ENCODE assay signal across 15 mouse cellular contexts in genomic region chr5:110826781-110827495, GRCm38 (mm10). TPM values are rescaled to one million over a fixed set of nuclear protein-coding genes. Genes with fewer than 3 reads are reported as not detected.
A peak's percentile ranks its signal among the peaks of the same experiment; 100 is the strongest.
DNase-seq lines count a peak whose midpoint lies in the region; ATAC-seq lines count a peak whose summit lies in the region.
"Had no signal": no experiment of that assay in that cellular context is flagged by ENCODE, and none has a peak within 500 bp of the region (broad histone marks: within the 10 kb centered on the region; RNA-seq: fewer than 3 reads in every experiment).

No protein-coding gene starts in this region.

- no peak overlapping the region for H3K4me3 ChIP-seq in stomach, embryonic 16.5 days (replicated peaks; ENCODE audit: low read length)
- H3K4me3 ChIP-seq in forebrain, embryonic 13.5 days = no peak overlapping the region
- H3K4me3 ChIP-seq: forebrain, embryonic 10.5 days; heart, adult 2 months; layer of hippocampus, adult 2 months; lung, embryonic 15.5 days; neural tube, embryonic 12.5 days had no signal

- WGBS in stomach, embryonic 16.5 days = 58% methylated on average over 8 of the region's 8 CpGs
- 94% methylated on average over 8 of the region's 8 CpGs for WGBS in forebrain, embryonic 13.5 days

- H3K36me3 ChIP-seq in stomach, embryonic 16.5 days (ENCODE audit: control insufficient read depth, insufficient read depth, low read length) = no peaks in the 10 kb centered on the region
- H3K36me3 ChIP-seq in forebrain, embryonic 13.5 days (ENCODE audit: poor library complexity, severe bottlenecking) = no peaks in the 10 kb centered on the region
- H3K36me3 ChIP-seq: lung, embryonic 15.5 days; neural tube, embryonic 12.5 days had no signal

- peak; percentile 60; the same call in 1 of the 2 replicates for ATAC-seq in stomach, embryonic 16.5 days (ENCODE audit: insufficient read depth, low FRiP score)
- ATAC-seq in forebrain, embryonic 13.5 days = no peak

- peak; percentile 17 to 64 for DNase-seq in left cerebral cortex, postnatal 25 days (ENCODE audit: low spot score in 2 of 2)
- no peak for DNase-seq in left cerebral cortex, adult 11 months (ENCODE audit: low spot score)
- peak; percentile 72 for DNase-seq in kidney, adult 11 months
- peak; percentile 20 for DNase-seq in kidney, postnatal 10 days
- DNase-seq in gastrocnemius, postnatal 14 days = no peak
- no peak for DNase-seq in cerebellum, postnatal 14 days
- DNase-seq: cerebellum, adult 11-12 months; heart, adult 2 months had no signal

- H3K4me2 ChIP-seq in stomach, embryonic 16.5 days (ENCODE audit: low read depth, low read length) = no peak overlapping the region
- no peak overlapping the region for H3K4me2 ChIP-seq in forebrain, embryonic 13.5 days
- H3K4me2 ChIP-seq: hindbrain, embryonic 14.5 days; lung, embryonic 15.5 days; neural tube, embryonic 12.5 days had no signal

- no peak overlapping the region for H3K9ac ChIP-seq in stomach, embryonic 16.5 days (ENCODE audit: low read length)
- no peak overlapping the region for H3K9ac ChIP-seq in forebrain, embryonic 13.5 days
- H3K9ac ChIP-seq: hindbrain, embryonic 14.5 days; lung, embryonic 15.5 days; neural tube, embryonic 12.5 days had no signal

- no peaks in the 10 kb centered on the region for H3K4me1 ChIP-seq in stomach, embryonic 16.5 days (ENCODE audit: control insufficient read depth, insufficient read depth, low read length)
- no peaks in the 10 kb centered on the region for H3K4me1 ChIP-seq in forebrain, embryonic 13.5 days
- H3K4me1 ChIP-seq: forebrain, embryonic 10.5 days; lung, embryonic 15.5 days; neural tube, embryonic 12.5 days had no signal

- intact Hi-C loops in left cerebral cortex, postnatal 25 days (cut with DNase I) = no loop called here
- intact Hi-C loops in gastrocnemius, postnatal 14 days (cut with DNase I; ENCODE audit: low total_unique reads) = no loop called here

- no peaks in the 10 kb centered on the region for H3K27me3 ChIP-seq in stomach, embryonic 16.5 days (ENCODE audit: control insufficient read depth, insufficient read depth, low read length)
- no peaks in the 10 kb centered on the region for H3K27me3 ChIP-seq in forebrain, embryonic 13.5 days
- H3K27me3 ChIP-seq: lung, embryonic 15.5 days; neural tube, embryonic 12.5 days had no signal

- peak overlapping the region; percentile 52 for H3K27ac ChIP-seq in stomach, embryonic 16.5 days (ENCODE audit: low read length)
- H3K27ac ChIP-seq in forebrain, embryonic 13.5 days = no peak overlapping the region
- H3K27ac ChIP-seq: forebrain, embryonic 10.5 days; heart, adult 2 months; hindbrain, embryonic 14.5 days; layer of hippocampus, adult 2 months; lung, embryonic 15.5 days; neural tube, embryonic 12.5 days had no signal

- H3K9me3 ChIP-seq in stomach, embryonic 16.5 days (replicated peaks; ENCODE audit: control insufficient read depth, low read length) = no peaks in the 10 kb centered on the region
- no peaks in the 10 kb centered on the region for H3K9me3 ChIP-seq in forebrain, embryonic 13.5 days (replicated peaks)
- H3K9me3 ChIP-seq: forebrain, embryonic 10.5 days; lung, embryonic 15.5 days; neural tube, embryonic 12.5 days had no signal

RNA-seq across cellular contexts. Expression of gene Hscb, which starts 12.6 kb away (rescaled TPM):
- 10 to 100 TPM in 1 of 2 experiments, 1 to 10 TPM in 1; 8.8 to 12.0 TPM for total RNA-seq in left cerebral cortex, postnatal 25 days (2021)
- polyA plus RNA-seq in stomach, embryonic 16.5 days (2015; fragmentation: Nextera tagmentation; extraction: Ambion mirVana) = 23.9 and 28.7 TPM in 2 replicates
- 15.6 and 16.9 TPM in 2 replicates for polyA plus RNA-seq in forebrain, embryonic 13.5 days (2015; fragmentation: Nextera tagmentation; extraction: Ambion mirVana)
- total RNA-seq in gastrocnemius, postnatal 14 days (2021) = 10 to 100 TPM; 10.1 to 10.5 TPM

RNA-seq across cellular contexts. Expression of gene Chek2, which starts 12.8 kb away (rescaled TPM):
- total RNA-seq in left cerebral cortex, postnatal 25 days (2021) = 1 to 10 TPM; 1.2 to 1.4 TPM
- 29.2 and 31.3 TPM in 2 replicates for polyA plus RNA-seq in stomach, embryonic 16.5 days (2015; fragmentation: Nextera tagmentation; extraction: Ambion mirVana)
- 25.9 and 28.9 TPM in 2 replicates for polyA plus RNA-seq in forebrain, embryonic 13.5 days (2015; fragmentation: Nextera tagmentation; extraction: Ambion mirVana)
- 1 to 10 TPM; 2.1 to 2.4 TPM for total RNA-seq in gastrocnemius, postnatal 14 days (2021)

RNA-seq across cellular contexts. Expression of gene Ulk1, which starts 17.0 kb away (rescaled TPM):
- 10 to 100 TPM; 66.8 to 72.7 TPM for total RNA-seq in left cerebral cortex, postnatal 25 days (2021)
- polyA plus RNA-seq in stomach, embryonic 16.5 days (2015; fragmentation: Nextera tagmentation; extraction: Ambion mirVana) = 12.0 and 12.8 TPM in 2 replicates
- polyA plus RNA-seq in forebrain, embryonic 13.5 days (2015; fragmentation: Nextera tagmentation; extraction: Ambion mirVana) = 32.4 and 38.2 TPM in 2 replicates
- total RNA-seq in gastrocnemius, postnatal 14 days (2021) = 10 to 100 TPM; 26.0 to 37.2 TPM

RNA-seq across cellular contexts. Expression of gene Pus1, which starts 46.5 kb away (rescaled TPM):
- total RNA-seq in left cerebral cortex, postnatal 25 days (2021) = 10 to 100 TPM; 18.2 to 21.4 TPM
- 37.8 and 38.3 TPM in 2 replicates for polyA plus RNA-seq in stomach, embryonic 16.5 days (2015; fragmentation: Nextera tagmentation; extraction: Ambion mirVana)
- polyA plus RNA-seq in forebrain, embryonic 13.5 days (2015; fragmentation: Nextera tagmentation; extraction: Ambion mirVana) = 27.3 and 27.7 TPM in 2 replicates
- 10 to 100 TPM; 12.1 to 15.6 TPM for total RNA-seq in gastrocnemius, postnatal 14 days (2021)

RNA-seq across cellular contexts. Expression of gene Ttc28, which starts 52.7 kb away (rescaled TPM):
- 10 to 100 TPM; 11.6 to 13.2 TPM for total RNA-seq in left cerebral cortex, postnatal 25 days (2021)
- 7.5 and 9.0 TPM in 2 replicates for polyA plus RNA-seq in stomach, embryonic 16.5 days (2015; fragmentation: Nextera tagmentation; extraction: Ambion mirVana)
- polyA plus RNA-seq in forebrain, embryonic 13.5 days (2015; fragmentation: Nextera tagmentation; extraction: Ambion mirVana) = 22.8 and 23.2 TPM in 2 replicates
- 10 to 100 TPM; 17.9 to 18.4 TPM for total RNA-seq in gastrocnemius, postnatal 14 days (2021)

Comparison
In these comparisons a context has a peak if more than half of its experiments do, and no peak if none do; other contexts are left out.
1. DNase-seq: peak in left cerebral cortex, postnatal 25 days (2 of 2), kidney, adult 11 months (single experiment) and kidney, postnatal 10 days (single experiment); none in left cerebral cortex, adult 11 months (single experiment), gastrocnemius, postnatal 14 days (single experiment) and cerebellum, postnatal 14 days (0 of 2).